Mouse (Mus musculus) c-Kit-positive CD71-positive TER-119-positive erythroid progenitor cells, embryonic 14.5 days (primary cell): Measurements from ENCODE around the gene Atg4a-ps.
"Not testable (repeated sequence)": the region's sequence is repeated elsewhere in the genome, so short reads cannot be mapped to it uniquely, and the experiment has no call there.

Experiments used
- DNase-seq: peaks from one replicate; pipeline ENCODE4 v3.0.0-alpha.2; 2013; ENCODE audit warnings: low spot score

The Atg4a-ps gene

GRCm38 (mm10) chr3:103645968-103646367 is at the start of gene Atg4a-ps:
Atg4a-ps (minus strand) TSS chr3:103646068.
- DNase-seq, result not testable (repeated sequence)

GRCm38 (mm10) chr3:103695556-103695955 is 49.7 kb upstream of the Atg4a-ps start:
- no peak for DNase-seq

GRCm38 (mm10) chr3:103690506-103690905 is 44.6 kb upstream of the Atg4a-ps start:
- DNase-seq, result no peak

- no peak for DNase-seq
These were observed 43.2 kb upstream of the Atg4a-ps start for GRCm38 (mm10) chr3:103689043-103689442.

- no peak for DNase-seq
These were observed 38.1 kb upstream of the Atg4a-ps start for GRCm38 (mm10) chr3:103683966-103684319.

- no peak for DNase-seq
These were observed 37.5 kb upstream of the Atg4a-ps start for GRCm38 (mm10) chr3:103683234-103683965.

- no peak for DNase-seq
These were observed 36.6 kb upstream of the Atg4a-ps start for GRCm38 (mm10) chr3:103682473-103682872.

GRCm38 (mm10) chr3:103678811-103679210 is 32.9 kb upstream of the Atg4a-ps start:
- no peak for DNase-seq

GRCm38 (mm10) chr3:103672716-103673115 is 26.8 kb upstream of the Atg4a-ps start:
- DNase-seq, result no peak

- DNase-seq, result no peak
These were observed 26.2 kb upstream of the Atg4a-ps start for GRCm38 (mm10) chr3:103672113-103672512.

- no peak for DNase-seq
These were observed 17.5 kb upstream of the Atg4a-ps start for GRCm38 (mm10) chr3:103663385-103663784.

- no peak for DNase-seq
These were observed 15.8 kb upstream of the Atg4a-ps start for GRCm38 (mm10) chr3:103661714-103662113.

- DNase-seq, result no peak
These were observed 14.1 kb upstream of the Atg4a-ps start for GRCm38 (mm10) chr3:103660012-103660411.

- no peak for DNase-seq
These were observed 4.5 kb upstream of the Atg4a-ps start for GRCm38 (mm10) chr3:103650406-103650805.

- no peak for DNase-seq
These were observed 3.8 kb upstream of the Atg4a-ps start for GRCm38 (mm10) chr3:103649716-103650115.

GRCm38 (mm10) chr3:103648486-103648885 is 2.6 kb upstream of the Atg4a-ps start:
- DNase-seq, result no peak

- no peak for DNase-seq
These were observed 1.4 kb upstream of the Atg4a-ps start for GRCm38 (mm10) chr3:103647164-103647867.

- no peak for DNase-seq
These were observed 4.6 kb downstream of the Atg4a-ps start for GRCm38 (mm10) chr3:103641301-103641700.

- DNase-seq, result no peak
These were observed 5.6 kb downstream of the Atg4a-ps start for GRCm38 (mm10) chr3:103640226-103640803.

GRCm38 (mm10) chr3:103637641-103638040 is 8.2 kb downstream of the Atg4a-ps start:
- DNase-seq, result no peak

- no peak for DNase-seq
These were observed 11.6 kb downstream of the Atg4a-ps start for GRCm38 (mm10) chr3:103634256-103634655.

GRCm38 (mm10) chr3:103633831-103634230 is 12.0 kb downstream of the Atg4a-ps start:
- no peak for DNase-seq

- no peak for DNase-seq
These were observed 12.7 kb downstream of the Atg4a-ps start for GRCm38 (mm10) chr3:103633124-103633523.
